Mouse (Mus musculus) left cerebral cortex, postnatal 10 days (tissue): ENCODE measurements around the gene Oxt. TPM values are rescaled to one million over a fixed set of nuclear protein-coding genes. Genes with fewer than 3 reads are reported as not detected.

Source experiments
- microRNA-seq: library from miRNA; unstranded; fragments of <30 nt; microRNA quantifications from one replicate; pipeline ENCODE4 v1.2.0, GENCODE M21; 2022
- total RNA-seq, 2 experiments: library from RNA; stranded (reverse); gene quantifications; 2 replicates each; pipeline ENCODE4 v1.2.3; 2021

Oxt gene
- total RNA-seq, 2 experiments from 2014 or later = 0.84 TPM; not detected in 1

Small RNAs within 50 kb of the gene (microRNA-seq; reads per million reads assigned to microRNA genes)
- not detected for gene Gm23876

Other genes starting within 250 kb of the Oxt start
- 10 to 100 TPM; 16.9 to 20.9 TPM for gene Cpxm1, start 178.6 kb upstream of the Oxt start, total RNA-seq
- gene Gm28372, start 170.9 kb upstream of the Oxt start, total RNA-seq = not detected
- gene 1700020A23Rik, start 170.9 kb upstream of the Oxt start, total RNA-seq = not detected
- gene Tmem239, start 169.7 kb upstream of the Oxt start, total RNA-seq = not detected
- gene Vps16, start 151.8 kb upstream of the Oxt start, total RNA-seq = 100 to 1,000 TPM in 1 of 2 experiments, 10 to 100 TPM in 1; 83.9 to 105 TPM
- gene Pced1a, start 151.5 kb upstream of the Oxt start, total RNA-seq = 10 to 100 TPM; 22.8 to 23.4 TPM
- 100 to 1,000 TPM; 257 to 262 TPM for gene Ptpra, start 125.9 kb upstream of the Oxt start, total RNA-seq
- 10 to 100 TPM; 67.1 to 73.0 TPM for gene Mrps26, start 12.4 kb upstream of the Oxt start, total RNA-seq
- gene Avp, start 6.4 kb downstream of the Oxt start, total RNA-seq = 1 to 10 TPM in 1 of 2 experiments, under 1 TPM in 1; 0.77 to 1.8 TPM
- gene Fastkd5, start 53.9 kb downstream of the Oxt start, total RNA-seq = 1 to 10 TPM; 8.0 TPM
- gene Ubox5, start 53.9 kb downstream of the Oxt start, total RNA-seq = 1 to 10 TPM; 8.5 to 8.7 TPM
- 10 to 100 TPM; 45.3 to 46.8 TPM for gene Lzts3, start 66.6 kb downstream of the Oxt start, total RNA-seq
- 10 to 100 TPM; 59.7 to 72.2 TPM for gene Ddrgk1, start 88.5 kb downstream of the Oxt start, total RNA-seq
- 10 to 100 TPM; 42.2 to 48.9 TPM for gene Itpa, start 91.4 kb downstream of the Oxt start, total RNA-seq
- gene Slc4a11, start 121.3 kb downstream of the Oxt start, total RNA-seq = under 1 TPM; 0.39 to 0.58 TPM